Mouse (Mus musculus) midbrain, embryonic 16.5 days (tissue): ENCODE data around the gene Ccndbp1. TPM values are rescaled to one million over a fixed set of nuclear protein-coding genes. Genes with fewer than 3 reads are reported as not detected.
"Not testable (repeated sequence)": the region's sequence is repeated elsewhere in the genome, so short reads cannot be mapped to it uniquely, and the experiment has no call there.

Source experiments
- ATAC-seq: fragments of 200-750 bp; cut with Nextera tagmentation; 2 replicates; pipeline ENCODE4 v1.8.0; 2017; ENCODE audit warnings: moderate TSS enrichment
- H3K27ac ChIP-seq: fragments of 300-500 bp; sonication (generic); 2 replicates; pipeline ENCODE4 v1.5.1; 2014; ENCODE audit warnings: mild to moderate bottlenecking, low read length, mixed read lengths
- H3K27me3 ChIP-seq: fragments of 300-500 bp; sonication (generic); 2 replicates; pipeline ENCODE4 v1.6.1; 2014; ENCODE audit warnings: low read depth, low read length, mixed read lengths; ENCODE audit not compliant: control insufficient read depth, insufficient read depth
- H3K36me3 ChIP-seq: fragments of 300-500 bp; sonication (generic); 2 replicates; pipeline ENCODE4 v1.6.1; 2014; ENCODE audit warnings: mild to moderate bottlenecking, low read length, moderate library complexity, mixed read lengths; ENCODE audit not compliant: control insufficient read depth, insufficient read depth
- H3K4me1 ChIP-seq: fragments of 300-500 bp; sonication (generic); 2 replicates; pipeline ENCODE4 v1.6.1; 2014; ENCODE audit warnings: mild to moderate bottlenecking, low read length, mixed read lengths; ENCODE audit not compliant: control insufficient read depth, insufficient read depth
- H3K4me2 ChIP-seq: fragments of 300-500 bp; sonication (generic); 2 replicates; pipeline ENCODE4 v1.6.1; 2014; ENCODE audit warnings: mild to moderate bottlenecking, low read length, mixed read lengths
- H3K4me3 ChIP-seq: fragments of 300-500 bp; sonication (generic); 2 replicates; pipeline ENCODE4 v1.5.1; 2014; ENCODE audit warnings: low read depth, mild to moderate bottlenecking, low read length, moderate library complexity, mixed read lengths
- H3K9ac ChIP-seq: fragments of 300-500 bp; sonication (generic); 2 replicates; pipeline ENCODE4 v1.6.1; 2014; ENCODE audit warnings: low read depth, low read length, mixed read lengths
- H3K9me3 ChIP-seq: fragments of 300-500 bp; sonication (generic); replicated peaks from 2 replicates; pipeline ENCODE4 v1.6.1; 2014; ENCODE audit warnings: mild to moderate bottlenecking, low read length, mixed read lengths; ENCODE audit not compliant: control insufficient read depth, poor library complexity, severe bottlenecking
- WGBS: fragments of 180-500 bp; shearing (Covaris S2); extraction: QIAGEN DNeasy Blood & Tissue Kit; methylation state at CpG from one replicate; pipeline ENCODE4 v1.1.7; 2014; 5-methylcytosine and 5-hydroxymethylcytosine counted together
- polyA plus RNA-seq: library from polyadenylated mRNA; unstranded; fragments of >200 nt; fragmentation: Nextera tagmentation; extraction: Ambion mirVana; gene quantifications from 2 replicates; pipeline ENCODE4 v1.2.1, GENCODE M21; 2015

Gene Ccndbp1
- polyA plus RNA-seq, 1 experiment from 2014 or later: 83.2 TPM

- H3K4me2 ChIP-seq: peak overlapping the region; percentile 82
- peaks cover 12% of the 10 kb centered on the region for H3K4me1 ChIP-seq
- no peaks in the 10 kb centered on the region for H3K9me3 ChIP-seq
- ATAC-seq: no peak
- no peaks in the 10 kb centered on the region for H3K27me3 ChIP-seq
- 26% methylated on average over 5 of the region's 5 CpGs for whole genome bisulfite sequencing
- H3K36me3 ChIP-seq: peaks cover 10% of the 10 kb centered on the region; the same call in 1 of the 2 replicates
- H3K4me3 ChIP-seq: peak overlapping the region; percentile 79
- H3K9ac ChIP-seq: peak overlapping the region; percentile 82
- no peak overlapping the region for H3K27ac ChIP-seq
These were observed 971 bp downstream of the Ccndbp1 start for GRCm38 (mm10) chr2:121009071-121009677.

- no peak overlapping the region for H3K9ac ChIP-seq
- 90% methylated on average over 9 of the region's 9 CpGs for WGBS
- H3K9me3 ChIP-seq: peaks cover 1% of the 10 kb centered on the region; the same call in 1 of the 2 replicates
- H3K36me3 ChIP-seq: peaks cover 19% of the 10 kb centered on the region
- H3K27me3 ChIP-seq: no peaks in the 10 kb centered on the region
- H3K27ac ChIP-seq: no peak overlapping the region
- H3K4me2 ChIP-seq: no peak overlapping the region
- no peak overlapping the region for H3K4me3 ChIP-seq
- ATAC-seq: no peak
- peaks cover 12% of the 10 kb centered on the region for H3K4me1 ChIP-seq
These were observed 4.5 kb downstream of the Ccndbp1 start for GRCm38 (mm10) chr2:121012676-121013075.

GRCm38 (mm10) chr2:121015507-121015906 lies 7.3 kb downstream of the Ccndbp1 start:
- no peak for ATAC-seq
- WGBS: 90% methylated on average over 2 of the region's 2 CpGs
- Histone ChIP-seq H3K27ac (no peak overlapping the region), H3K9me3 (peaks cover 4% of the 10 kb centered on the region; the same call in 1 of the 2 replicates), H3K9ac (no peak overlapping the region), H3K4me3 (no peak overlapping the region), H3K36me3 (peaks cover 25% of the 10 kb centered on the region), H3K27me3 (no peaks in the 10 kb centered on the region), H3K4me1 (no peaks in the 10 kb centered on the region), H3K4me2 (no peak overlapping the region)

GRCm38 (mm10) chr2:121016226-121016625 lies 8.0 kb downstream of the Ccndbp1 start:
- Histone ChIP-seq H3K4me3 (no peak overlapping the region), H3K9me3 (peaks cover 4% of the 10 kb centered on the region; the same call in 1 of the 2 replicates), H3K27me3 (no peaks in the 10 kb centered on the region), H3K9ac (no peak overlapping the region), H3K27ac (no peak overlapping the region), H3K4me1 (no peaks in the 10 kb centered on the region), H3K36me3 (peaks cover 25% of the 10 kb centered on the region), H3K4me2 (no peak overlapping the region)
- WGBS: 86% methylated on average over 9 of the region's 9 CpGs
- ATAC-seq: no peak

GRCm38 (mm10) chr2:121017151-121017550 lies 8.9 kb downstream of the Ccndbp1 start:
- Histone ChIP-seq H3K27ac (no peak overlapping the region), H3K36me3 (peaks cover 25% of the 10 kb centered on the region), H3K9ac (no peak overlapping the region), H3K4me2 (no peak overlapping the region), H3K9me3 (peaks cover 4% of the 10 kb centered on the region; the same call in 1 of the 2 replicates), H3K4me3 (no peak overlapping the region), H3K27me3 (no peaks in the 10 kb centered on the region), H3K4me1 (no peaks in the 10 kb centered on the region)
- no peak for ATAC-seq
- 96% methylated on average over 1 of the region's 1 CpGs for WGBS

- no peak overlapping the region for H3K4me2 ChIP-seq
- WGBS: 74% methylated on average over 5 of the region's 5 CpGs
- no peak overlapping the region for H3K9ac ChIP-seq
- H3K36me3 ChIP-seq: peaks cover 3% of the 10 kb centered on the region
- H3K27me3 ChIP-seq: no peaks in the 10 kb centered on the region
- ATAC-seq: no peak
- no peak overlapping the region for H3K4me3 ChIP-seq
- no peaks in the 10 kb centered on the region for H3K4me1 ChIP-seq
- peaks cover under 1% of the 10 kb centered on the region; the same call in 1 of the 2 replicates for H3K9me3 ChIP-seq
- no peak overlapping the region for H3K27ac ChIP-seq
These were observed 14.7 kb downstream of the Ccndbp1 start for GRCm38 (mm10) chr2:121022918-121023317.

- no peak within 1 kb of the TSS for H3K4me3 ChIP-seq
- no peaks in the 10 kb centered on the region for H3K9me3 ChIP-seq
- H3K27me3 ChIP-seq: no peaks in the 10 kb centered on the region
- no peak within 1 kb of the TSS for H3K27ac ChIP-seq
- 78% methylated on average over 5 of the region's 5 CpGs for WGBS
- H3K36me3 ChIP-seq: no peaks in the 10 kb centered on the region
- H3K4me2 ChIP-seq: no peak within 1 kb of the TSS
- H3K4me1 ChIP-seq: no peaks in the 10 kb centered on the region
- ATAC-seq: no peak
- H3K9ac ChIP-seq: no peak within 1 kb of the TSS
These were observed 28.6 kb downstream of the Ccndbp1 start, which contains the start of gene Epb42 for GRCm38 (mm10) chr2:121036733-121037341. Epb42 (minus strand) TSS chr2:121037072.

GRCm38 (mm10) chr2:121038851-121039250 lies 30.6 kb downstream of the Ccndbp1 start:
- ATAC-seq, H3K9me3 ChIP-seq, H3K36me3 ChIP-seq, H3K27ac ChIP-seq, H3K4me2 ChIP-seq, H3K27me3 ChIP-seq, H3K4me1 ChIP-seq, H3K4me3 ChIP-seq, H3K9ac ChIP-seq: not testable (repeated sequence)
- 93% methylated on average over 1 of the region's 1 CpGs for WGBS

GRCm38 (mm10) chr2:121039382-121039781 lies 31.2 kb downstream of the Ccndbp1 start:
- Histone ChIP-seq H3K9ac (no peak overlapping the region), H3K4me2 (no peak overlapping the region), H3K4me1 (no peaks in the 10 kb centered on the region), H3K27me3 (no peaks in the 10 kb centered on the region), H3K36me3 (no peaks in the 10 kb centered on the region), H3K9me3 (no peaks in the 10 kb centered on the region), H3K27ac (no peak overlapping the region), H3K4me3 (no peak overlapping the region)
- 97% methylated on average over 1 of the region's 1 CpGs for WGBS
- ATAC-seq: no peak
